Mouse (Mus musculus) embryonic facial prominence, embryonic 13.5 days (tissue): ENCODE data around the gene Bbof1. TPM values are rescaled to one million over a fixed set of nuclear protein-coding genes. Genes with fewer than 3 reads are reported as not detected.

Experiments used
- ATAC-seq: fragments of 200-750 bp; cut with Nextera tagmentation; 2 replicates; pipeline ENCODE4 v1.8.0; 2017; ENCODE audit warnings: low read depth; ENCODE audit not compliant: insufficient number of reproducible peaks, insufficient read depth, low FRiP score, low TSS enrichment
- H3K27ac ChIP-seq: fragments of 300-500 bp; sonication (generic); 2 replicates; pipeline ENCODE4 v1.5.1; 2015; ENCODE audit warnings: moderate library complexity, mild to moderate bottlenecking, inconsistent platforms
- H3K27me3 ChIP-seq: fragments of 300-500 bp; sonication (generic); 2 replicates; pipeline ENCODE4 v1.6.1; 2015; ENCODE audit warnings: mild to moderate bottlenecking, inconsistent platforms
- H3K36me3 ChIP-seq: fragments of 300-500 bp; sonication (generic); 2 replicates; pipeline ENCODE4 v1.6.1; 2015; ENCODE audit warnings: mild to moderate bottlenecking, inconsistent platforms
- H3K4me1 ChIP-seq: fragments of 300-500 bp; sonication (generic); 2 replicates; pipeline ENCODE4 v1.6.1; 2015; ENCODE audit warnings: inconsistent platforms
- H3K4me2 ChIP-seq: fragments of 300-500 bp; sonication (generic); 2 replicates; pipeline ENCODE4 v1.6.1; 2015; ENCODE audit warnings: moderate library complexity, mild to moderate bottlenecking, inconsistent platforms
- H3K4me3 ChIP-seq: fragments of 300-500 bp; sonication (generic); 2 replicates; pipeline ENCODE4 v1.5.1; 2015; ENCODE audit warnings: mild to moderate bottlenecking, inconsistent platforms
- H3K9ac ChIP-seq: fragments of 300-500 bp; sonication (generic); 2 replicates; pipeline ENCODE4 v1.6.1; 2015; ENCODE audit warnings: mild to moderate bottlenecking, inconsistent platforms
- H3K9me3 ChIP-seq: fragments of 300-500 bp; sonication (generic); 2 replicates; pipeline ENCODE4 v1.6.1; 2016; ENCODE audit warnings: inconsistent platforms
- WGBS: fragments of 180-500 bp; shearing (Covaris S2); methylation state at CpG from one replicate; pipeline ENCODE4 v1.1.7; 2015; ENCODE audit warnings: mixed read lengths; 5-methylcytosine and 5-hydroxymethylcytosine counted together
- polyA plus RNA-seq: library from polyadenylated mRNA; unstranded; fragments of >200 nt; fragmentation: Nextera tagmentation; extraction: Ambion mirVana; gene quantifications from 2 replicates; pipeline ENCODE4 v1.2.1, GENCODE M21; 2015

Bbof1 gene
- polyA plus RNA-seq, 1 experiment from 2014 or later = 2.3 TPM

DNA sequence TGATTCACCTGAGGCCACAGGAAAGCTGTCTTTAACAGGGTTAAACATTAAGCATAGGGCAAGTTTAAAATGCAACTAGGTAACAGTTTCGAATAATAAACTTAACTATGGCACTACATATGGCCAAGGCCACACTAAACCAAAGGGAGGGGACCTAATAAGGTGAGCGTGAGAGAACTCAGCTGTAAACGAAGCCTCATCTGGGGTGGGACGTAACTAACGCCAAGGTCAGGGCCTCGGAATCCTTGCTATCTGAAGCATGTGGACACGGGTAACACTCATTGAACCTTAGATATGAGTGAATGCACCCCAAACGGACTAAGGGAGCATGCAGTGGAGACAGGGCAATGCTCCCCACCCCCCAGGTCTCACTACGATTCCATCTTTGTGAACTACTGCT is 5.9 kb upstream of the Bbof1 start:
- Histone ChIP-seq H3K4me3 (no peak overlapping the region), H3K9me3 (no peaks in the 10 kb centered on the region), H3K27me3 (no peaks in the 10 kb centered on the region), H3K27ac (no peak overlapping the region), H3K9ac (no peak overlapping the region), H3K4me2 (no peak overlapping the region), H3K36me3 (no peaks in the 10 kb centered on the region), H3K4me1 (peaks cover 3% of the 10 kb centered on the region)
- WGBS = 78% methylated on average over 9 of the region's 9 CpGs
- ATAC-seq = no peak

DNA sequence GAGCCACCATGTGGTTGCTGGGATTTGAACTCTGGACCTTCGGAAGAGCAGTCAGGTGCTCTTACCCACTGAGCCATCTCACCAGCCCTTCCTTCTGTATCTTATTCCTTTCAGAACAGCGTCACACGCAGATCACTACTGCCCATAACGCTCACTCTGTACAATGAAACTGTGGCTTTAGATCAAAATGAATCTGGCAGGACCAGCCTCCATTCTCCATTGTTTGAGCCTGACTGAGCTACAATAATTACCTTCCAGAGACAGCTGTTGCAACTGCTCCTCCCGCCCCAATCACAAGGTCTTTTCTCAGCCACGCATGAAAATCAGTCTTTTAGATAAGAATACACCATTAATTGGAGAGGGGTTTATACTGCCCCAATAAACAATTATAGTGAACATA is 4.3 kb upstream of the Bbof1 start:
- H3K27me3 ChIP-seq = no peaks in the 10 kb centered on the region
- H3K36me3 ChIP-seq = no peaks in the 10 kb centered on the region
- H3K9me3 ChIP-seq = no peaks in the 10 kb centered on the region
- H3K4me2 ChIP-seq = no peak overlapping the region
- ATAC-seq = no peak
- no peak overlapping the region for H3K4me3 ChIP-seq
- H3K9ac ChIP-seq = no peak overlapping the region
- peaks cover 10% of the 10 kb centered on the region for H3K4me1 ChIP-seq
- WGBS = 92% methylated on average over 6 of the region's 6 CpGs
- no peak overlapping the region for H3K27ac ChIP-seq

DNA sequence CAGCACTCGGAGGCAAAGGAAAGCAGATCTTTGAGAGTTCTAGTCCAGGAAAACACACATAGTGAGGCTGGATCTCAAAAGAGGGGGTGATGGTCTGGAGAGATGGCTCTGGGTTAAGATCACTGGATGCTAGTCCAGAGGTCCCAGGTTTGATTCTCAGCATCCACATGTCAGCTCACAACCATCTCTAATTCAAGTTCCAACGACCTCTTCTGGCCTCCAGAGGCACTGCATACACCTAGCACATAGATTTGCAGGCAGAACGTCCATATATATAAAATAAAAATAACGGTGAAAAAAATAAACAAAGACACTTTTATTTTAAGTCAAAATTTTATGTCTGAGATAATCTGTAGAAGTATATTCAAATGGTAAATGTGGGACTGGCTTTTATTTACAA is 1.6 kb upstream of the Bbof1 start:
- Histone ChIP-seq H3K27me3 (no peaks in the 10 kb centered on the region), H3K9ac (no peak overlapping the region), H3K4me1 (peaks cover 11% of the 10 kb centered on the region), H3K27ac (no peak overlapping the region), H3K36me3 (no peaks in the 10 kb centered on the region), H3K4me2 (no peak overlapping the region), H3K9me3 (no peaks in the 10 kb centered on the region), H3K4me3 (no peak overlapping the region)
- 61% methylated on average over 4 of the region's 4 CpGs for WGBS
- ATAC-seq = no peak

DNA sequence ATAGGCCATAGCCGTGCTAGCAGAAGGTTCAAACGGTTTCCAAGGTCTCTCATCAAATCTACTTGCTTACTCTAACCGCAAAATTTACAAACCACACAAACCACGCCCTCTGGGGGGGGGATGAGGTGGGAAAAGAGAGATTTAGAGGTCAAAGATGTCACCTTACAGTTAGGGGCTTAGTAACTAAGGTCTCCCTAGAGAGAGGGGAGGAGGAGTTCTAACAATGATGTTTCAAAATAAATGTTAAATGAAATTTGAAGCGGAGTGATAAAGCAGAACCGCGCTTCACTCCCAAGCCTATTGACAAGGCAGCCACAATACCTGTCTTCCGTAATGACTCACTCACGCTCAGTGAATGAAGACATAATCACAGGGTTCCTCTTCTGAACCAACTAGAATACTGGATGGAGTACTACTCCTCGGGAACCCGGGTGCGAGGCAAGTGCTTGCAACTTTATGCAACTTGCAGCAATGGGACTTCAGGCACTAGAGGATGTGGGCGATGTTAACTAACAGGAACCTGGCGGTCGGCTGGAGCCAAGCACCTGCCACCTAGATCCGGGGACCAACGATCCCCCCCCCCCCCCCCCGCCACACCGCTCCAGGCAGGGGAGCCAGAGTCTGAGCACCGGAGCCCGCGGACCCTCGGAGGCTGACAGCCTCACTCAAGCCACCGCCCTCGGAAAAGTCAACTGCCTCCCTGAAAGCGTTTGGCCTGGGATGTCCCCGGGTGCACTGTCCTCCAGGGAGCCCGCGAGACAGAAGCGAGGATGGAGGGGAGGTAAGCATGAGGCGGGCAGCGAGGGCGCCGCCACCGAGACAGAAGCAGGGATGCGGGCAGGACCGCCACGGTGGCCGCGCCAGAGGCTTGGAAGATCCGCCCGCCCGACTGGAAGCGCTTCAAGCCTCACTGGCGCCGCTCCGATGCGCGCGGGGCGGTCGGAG is 725 bp upstream of the Bbof1 start:
- Histone ChIP-seq H3K27me3 (no peaks in the 10 kb centered on the region), H3K4me3 (peak overlapping the region; percentile 77), H3K9ac (peak overlapping the region; percentile 80), H3K36me3 (no peaks in the 10 kb centered on the region), H3K4me2 (peak overlapping the region; percentile 92), H3K4me1 (peaks cover 11% of the 10 kb centered on the region), H3K27ac (peak overlapping the region; percentile 85), H3K9me3 (no peaks in the 10 kb centered on the region)
- 1% methylated on average over 49 of the region's 52 CpGs for WGBS
- ATAC-seq = peak; percentile 53

DNA sequence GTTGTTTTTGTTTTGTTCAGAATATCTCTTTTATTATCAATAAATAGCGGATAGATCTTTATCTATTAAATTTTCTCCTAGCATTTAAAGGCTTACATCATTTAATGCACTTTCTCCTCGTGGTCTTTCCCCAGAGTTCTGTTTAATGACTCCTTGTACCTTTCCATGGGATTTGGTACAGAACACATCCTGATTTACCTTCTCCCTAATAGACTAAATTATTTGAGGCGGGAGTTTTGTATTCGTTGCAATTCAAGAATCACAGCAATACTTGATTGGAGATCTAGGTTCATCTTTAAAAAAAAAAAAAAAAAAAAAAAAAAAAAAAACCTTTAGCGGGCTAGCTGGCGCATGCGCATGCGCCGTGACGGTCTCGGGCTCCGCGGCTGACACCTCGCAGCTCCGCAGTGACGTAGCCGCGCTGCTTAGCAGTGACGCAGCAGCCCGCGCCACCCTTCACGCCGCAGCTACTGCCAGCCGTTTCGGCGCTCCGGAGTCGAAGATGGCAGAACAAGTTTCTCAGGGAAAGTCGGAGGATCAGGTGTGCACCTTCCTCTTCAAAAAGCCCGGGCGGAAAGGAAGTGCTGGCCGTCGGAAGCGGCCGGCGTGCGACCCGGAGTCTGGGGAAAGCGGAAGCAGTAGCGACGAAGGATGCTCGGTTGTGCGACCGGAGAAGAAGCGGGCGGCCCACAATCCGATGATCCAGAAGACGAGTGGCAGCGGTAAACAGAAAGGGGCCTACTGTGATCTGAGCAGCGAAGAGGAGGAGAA is 8.1 kb downstream of the Bbof1 start, which contains the start of gene Rnf113a2:
Rnf113a2 (plus strand) TSS at position 363 of the 771 bp plus-strand sequence.
- Histone ChIP-seq H3K4me3 (peak within 1 kb of the TSS; percentile 58), H3K27ac (peak within 1 kb of the TSS; percentile 68), H3K27me3 (no peaks in the 10 kb centered on the region), H3K4me2 (peak within 1 kb of the TSS; percentile 78), H3K9me3 (0 out of 2 replicates have a peak, but pooled peaks cover 4% of the 10 kb centered on the region), H3K9ac (peak within 1 kb of the TSS; percentile 76), H3K36me3 (0 out of 2 replicates have a peak, but pooled peaks cover 4% of the 10 kb centered on the region), H3K4me1 (peaks cover 6% of the 10 kb centered on the region)
- peak; percentile 81; the same call in 1 of the 2 replicates for ATAC-seq
- WGBS = 3% methylated on average over 50 of the region's 50 CpGs

DNA sequence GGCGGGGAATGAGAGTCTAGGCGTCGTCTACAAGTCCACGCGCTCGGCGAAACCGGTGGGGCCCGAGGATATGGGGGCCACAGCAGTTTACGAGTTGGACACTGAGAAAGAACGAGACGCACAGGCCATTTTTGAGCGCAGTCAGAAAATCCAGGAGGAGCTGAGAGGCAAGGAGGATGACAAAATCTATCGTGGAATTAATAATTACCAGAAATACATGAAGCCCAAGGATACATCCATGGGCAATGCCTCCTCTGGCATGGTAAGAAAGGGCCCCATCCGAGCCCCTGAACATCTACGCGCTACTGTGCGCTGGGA is 8.7 kb downstream of the Bbof1 start:
- no peaks in the 10 kb centered on the region for H3K27me3 ChIP-seq
- peaks cover 6% of the 10 kb centered on the region for H3K4me1 ChIP-seq
- peak overlapping the region; percentile 78 for H3K4me2 ChIP-seq
- H3K4me3 ChIP-seq = peak overlapping the region; percentile 58
- peak overlapping the region; percentile 76 for H3K9ac ChIP-seq
- 0 out of 2 replicates have a peak, but pooled peaks cover 4% of the 10 kb centered on the region for H3K9me3 ChIP-seq
- H3K36me3 ChIP-seq = 0 out of 2 replicates have a peak, but pooled peaks cover 4% of the 10 kb centered on the region
- peak overlapping the region; percentile 68; the same call in 1 of the 2 replicates for H3K27ac ChIP-seq
- ATAC-seq = no peak
- 32% methylated on average over 18 of the region's 18 CpGs for WGBS

DNA sequence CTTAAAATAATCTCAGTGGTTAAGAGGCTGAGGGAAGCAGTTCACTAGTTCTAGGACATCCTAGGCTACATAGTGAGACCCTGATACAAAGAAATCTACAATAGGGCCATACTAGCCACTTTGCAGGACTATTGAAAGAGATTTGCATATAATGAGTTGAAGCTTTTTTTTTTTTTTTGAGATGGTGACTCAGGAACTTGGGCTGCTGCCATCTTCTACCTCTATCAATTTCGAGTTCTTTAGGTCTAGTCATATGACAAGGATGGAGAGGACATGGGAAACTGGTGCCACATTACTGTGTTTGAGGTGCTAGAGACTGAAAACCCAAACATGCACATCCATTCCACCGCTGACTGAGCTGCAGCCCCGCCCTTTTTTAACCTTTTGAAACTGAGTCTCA is 15.1 kb downstream of the Bbof1 start:
- Histone ChIP-seq H3K9me3 (no peaks in the 10 kb centered on the region), H3K27me3 (no peaks in the 10 kb centered on the region), H3K36me3 (no peaks in the 10 kb centered on the region), H3K4me2 (no peak overlapping the region), H3K9ac (no peak overlapping the region), H3K4me1 (no peaks in the 10 kb centered on the region), H3K27ac (no peak overlapping the region), H3K4me3 (no peak overlapping the region)
- WGBS = 55% methylated on average over 3 of the region's 3 CpGs
- ATAC-seq = no peak

DNA sequence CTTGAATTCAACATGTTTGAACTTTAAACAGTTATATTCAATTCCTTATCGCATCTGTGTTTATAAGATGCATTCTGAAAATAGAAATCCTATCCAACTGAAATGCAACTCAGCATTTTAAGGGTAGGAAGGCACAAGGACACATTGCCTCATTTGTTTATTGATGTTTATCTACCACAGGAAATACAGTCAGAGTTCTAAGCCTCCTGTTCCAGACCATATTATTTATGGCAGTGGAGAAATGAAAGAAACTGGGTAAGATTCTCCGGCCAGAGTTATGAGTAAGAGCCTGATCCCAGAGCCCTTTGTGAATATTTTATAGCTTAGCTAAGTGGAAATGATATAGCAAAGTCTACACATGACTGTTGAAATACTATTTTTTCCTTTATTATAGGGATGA is 21.0 kb downstream of the Bbof1 start:
- 91% methylated on average over 2 of the region's 2 CpGs for WGBS
- no peak overlapping the region for H3K9ac ChIP-seq

DNA sequence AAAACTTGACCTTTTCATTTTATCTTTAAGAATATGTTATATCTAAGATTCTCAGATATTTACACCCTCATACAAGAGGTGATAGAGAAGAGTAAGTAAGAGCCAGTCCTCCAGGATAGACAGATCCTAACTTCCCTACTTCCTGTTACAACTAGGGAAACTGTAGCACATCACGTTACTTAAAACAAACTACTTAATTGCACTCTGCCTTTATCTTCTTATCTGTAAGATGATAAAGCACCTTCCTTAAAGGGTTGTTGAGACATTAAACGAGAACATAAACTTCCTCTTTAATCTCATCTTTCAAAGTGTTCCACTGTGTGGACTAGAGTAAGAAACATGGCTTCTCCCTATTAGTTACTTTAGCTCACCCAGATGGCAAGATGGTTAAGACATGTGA is 29.8 kb downstream of the Bbof1 start:
- peaks cover 16% of the 10 kb centered on the region for H3K36me3 ChIP-seq
- ATAC-seq = no peak
- WGBS = 67% methylated on average over 2 of the region's 2 CpGs
- no peak overlapping the region for H3K27ac ChIP-seq
- H3K4me2 ChIP-seq = no peak overlapping the region
- H3K27me3 ChIP-seq = no peaks in the 10 kb centered on the region
- no peaks in the 10 kb centered on the region for H3K4me1 ChIP-seq
- no peak overlapping the region for H3K4me3 ChIP-seq
- no peak overlapping the region for H3K9ac ChIP-seq
- no peaks in the 10 kb centered on the region for H3K9me3 ChIP-seq

More for the DNA sequence above, 21.0 kb downstream of the Bbof1 start:
- no peaks in the 10 kb centered on the region for H3K9me3 ChIP-seq
- H3K4me2 ChIP-seq = no peak overlapping the region
- peaks cover 19% of the 10 kb centered on the region for H3K36me3 ChIP-seq
- ATAC-seq = no peak
- no peaks in the 10 kb centered on the region for H3K4me1 ChIP-seq
- H3K27me3 ChIP-seq = no peaks in the 10 kb centered on the region
- no peak overlapping the region for H3K4me3 ChIP-seq
- H3K27ac ChIP-seq = no peak overlapping the region

DNA sequence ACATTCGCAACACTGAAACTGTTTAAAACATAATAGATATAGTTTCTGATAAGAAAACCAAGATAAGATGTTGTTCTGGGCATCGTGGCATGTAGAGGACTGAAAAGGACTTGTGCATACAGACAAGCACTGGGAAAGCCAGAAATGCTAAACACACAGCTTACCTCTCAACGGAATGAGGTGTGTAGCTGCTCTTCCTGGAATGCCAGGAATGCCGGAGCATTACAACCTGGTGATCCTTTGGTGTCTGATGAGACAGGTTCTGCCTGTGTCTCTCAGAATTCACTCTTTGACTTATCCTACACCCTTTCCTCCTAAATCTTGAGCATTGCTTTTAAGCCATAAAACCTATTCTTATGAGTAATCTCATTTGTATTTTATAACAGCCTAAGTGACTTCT is 33.7 kb downstream of the Bbof1 start:
- Histone ChIP-seq H3K4me1 (no peaks in the 10 kb centered on the region), H3K4me3 (no peak overlapping the region), H3K27me3 (no peaks in the 10 kb centered on the region; the same call in 1 of the 2 replicates), H3K9me3 (no peaks in the 10 kb centered on the region), H3K27ac (no peak overlapping the region), H3K4me2 (no peak overlapping the region), H3K36me3 (peaks cover 12% of the 10 kb centered on the region), H3K9ac (no peak overlapping the region)
- WGBS = 71% methylated on average over 4 of the region's 4 CpGs
- no peak for ATAC-seq

DNA sequence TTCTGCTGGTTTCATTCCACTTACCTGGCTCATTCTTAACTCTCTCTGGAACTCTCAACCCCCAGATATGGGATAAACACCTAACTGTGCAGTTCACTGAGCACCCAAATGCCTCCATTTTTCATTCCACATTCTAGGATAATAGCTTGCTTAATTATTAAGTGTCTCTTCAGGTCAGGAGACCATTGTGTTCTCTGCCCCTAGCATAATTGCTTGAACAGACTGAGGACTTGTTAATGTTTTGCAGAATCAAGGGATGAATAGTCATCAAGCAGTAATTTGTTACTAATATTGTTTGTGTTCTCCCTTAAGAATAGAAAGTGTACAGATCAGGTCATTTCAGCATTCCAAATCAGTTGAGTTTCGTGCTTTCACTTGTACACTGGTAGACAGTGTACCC is 38.5 kb downstream of the Bbof1 start:
- ATAC-seq = no peak
- no peak overlapping the region for H3K9ac ChIP-seq
- no peak overlapping the region for H3K27ac ChIP-seq
- H3K36me3 ChIP-seq = no peaks in the 10 kb centered on the region
- no peak overlapping the region for H3K4me3 ChIP-seq
- no peak overlapping the region for H3K4me2 ChIP-seq
- H3K9me3 ChIP-seq = no peaks in the 10 kb centered on the region
- 81% methylated on average over 1 of the region's 1 CpGs for WGBS
- H3K27me3 ChIP-seq = no peaks in the 10 kb centered on the region; the same call in 1 of the 2 replicates
- H3K4me1 ChIP-seq = peaks cover 16% of the 10 kb centered on the region
